Mouse (Mus musculus): ENCODE measurements at regions not wholly inside any gene's neighbourhood (a gene's known extent, or its start where the extent isn't known, plus 50 kb on each side); places are given as distances from the start of the nearest gene placed in this dataset.

GRCm38 (mm10) chr3:121875072-121875471 is 60.0 kb upstream of the Abcd3 start:
- no peak for DNase-seq (ENCODE audit: low read depth, low spot score)
- no peak overlapping the region for H3K27ac ChIP-seq (ENCODE audit: control insufficient read depth, low read depth, low read length)
- H3K9ac ChIP-seq (ENCODE audit: control insufficient read depth, low read depth, low read length, poor library complexity, severe bottlenecking) = no peak overlapping the region
- H3K27me3 ChIP-seq (ENCODE audit: control insufficient read depth in 1 of 2, insufficient read depth in 2 of 2, low read length in 2 of 2) = peaks cover 0 to 2% of the 10 kb centered on the region in 2 experiments; a peak in 1 of 4 replicates
- no peaks in the 10 kb centered on the region for H3K79me2 ChIP-seq (ENCODE audit: control insufficient read depth, insufficient read depth, low read length, poor library complexity)
- no peak overlapping the region for H3K4me3 ChIP-seq (ENCODE audit: control insufficient read depth in 1 of 2, insufficient read depth in 1 of 2, low read depth in 2 of 2, low read length in 2 of 2)
- TF ChIP-seq SMC3 (IDR thresholded peaks at IDR 0.05; ENCODE audit: low read depth, low read length) (no peak), POLR2AphosphoS2 (IDR thresholded peaks at IDR 0.05; ENCODE audit: low read length) (no peak), RCOR1 (IDR thresholded peaks at IDR 0.05; ENCODE audit: low read depth, low read length) (no peak), CHD2 (IDR thresholded peaks at IDR 0.05; ENCODE audit: low read length) (no peak), MAFK (IDR thresholded peaks at IDR 0.05; ENCODE audit: borderline replicate concordance, low read depth, low read length) (no peak), ELF1 (IDR thresholded peaks at IDR 0.05; ENCODE audit: low read depth, low read length) (no peak), MAZ (IDR thresholded peaks at IDR 0.05; ENCODE audit: low read depth, low read length) (no peak), RAD21 (IDR thresholded peaks at IDR 0.05; ENCODE audit: low read depth, low read length) (no peak)
- H3K9me3 ChIP-seq (replicated peaks; ENCODE audit: insufficient read depth, low read length) = no peaks in the 10 kb centered on the region
- H3K4me1 ChIP-seq (ENCODE audit: control insufficient read depth in 1 of 2, insufficient read depth in 2 of 2, low read length in 2 of 2) = no peaks in the 10 kb centered on the region
- H3K36me3 ChIP-seq (ENCODE audit: control insufficient read depth in 1 of 2, insufficient read depth in 2 of 2, low read length in 2 of 2) = no peaks in the 10 kb centered on the region

GRCm38 (mm10) chr3:121874576-121874975 is 59.5 kb upstream of the Abcd3 start:
- no peak overlapping the region for H3K4me3 ChIP-seq (ENCODE audit: control insufficient read depth in 1 of 2, insufficient read depth in 1 of 2, low read depth in 2 of 2, low read length in 2 of 2)
- no peak for TF ChIP-seq MYC (IDR thresholded peaks at IDR 0.05; ENCODE audit: low read depth, low read length)
- no peak for TF ChIP-seq POLR2A (IDR thresholded peaks at IDR 0.05; ENCODE audit: control insufficient read depth in 1 of 2, insufficient read depth in 1 of 2, low read depth in 1 of 2, low read length in 2 of 2, poor library complexity in 1 of 2)
- TF ChIP-seq HCFC1 (IDR thresholded peaks at IDR 0.05; ENCODE audit: low read depth, low read length) = no peak
- TF ChIP-seq KAT2A (conservative IDR thresholded peaks at IDR 0.05; ENCODE audit: low read depth, low read length) = no peak
- no peak for TF ChIP-seq TBP (IDR thresholded peaks at IDR 0.05; ENCODE audit: low read depth, low read length)
- H3K27me3 ChIP-seq (ENCODE audit: control insufficient read depth in 1 of 2, insufficient read depth in 2 of 2, low read length in 2 of 2) = peaks cover 0 to 2% of the 10 kb centered on the region in 2 experiments; a peak in 1 of 4 replicates
- no peaks in the 10 kb centered on the region for H3K4me1 ChIP-seq (ENCODE audit: control insufficient read depth in 1 of 2, insufficient read depth in 2 of 2, low read length in 2 of 2)
- DNase-seq (ENCODE audit: low read depth, low spot score) = peak; percentile 23
- H3K79me2 ChIP-seq (ENCODE audit: control insufficient read depth, insufficient read depth, low read length, poor library complexity) = no peaks in the 10 kb centered on the region
- H3K27ac ChIP-seq (ENCODE audit: control insufficient read depth, low read depth, low read length) = no peak overlapping the region
- no peaks in the 10 kb centered on the region for H3K9me3 ChIP-seq (replicated peaks; ENCODE audit: insufficient read depth, low read length)
- no peaks in the 10 kb centered on the region for H3K36me3 ChIP-seq (ENCODE audit: control insufficient read depth in 1 of 2, insufficient read depth in 2 of 2, low read length in 2 of 2)
- H3K9ac ChIP-seq (ENCODE audit: control insufficient read depth, low read depth, low read length, poor library complexity, severe bottlenecking) = no peak overlapping the region

- DNase-seq (ENCODE audit: low read depth, low spot score) = no peak
- H3K4me1 ChIP-seq (ENCODE audit: control insufficient read depth in 1 of 2, insufficient read depth in 2 of 2, low read length in 2 of 2) = no peaks in the 10 kb centered on the region
- no peaks in the 10 kb centered on the region for H3K79me2 ChIP-seq (ENCODE audit: control insufficient read depth, insufficient read depth, low read length, poor library complexity)
- H3K4me3 ChIP-seq (ENCODE audit: control insufficient read depth in 1 of 2, insufficient read depth in 1 of 2, low read depth in 2 of 2, low read length in 2 of 2) = no peak overlapping the region
- no peak for TF ChIP-seq GABPA (IDR thresholded peaks at IDR 0.05; ENCODE audit: low read depth, low read length)
- no peak for TF ChIP-seq MYC (IDR thresholded peaks at IDR 0.05; ENCODE audit: low read depth, low read length)
- no peak for TF ChIP-seq POLR2AphosphoS5 (IDR thresholded peaks at IDR 0.05; ENCODE audit: borderline replicate concordance, low read depth, low read length)
- no peak for TF ChIP-seq POLR2A (IDR thresholded peaks at IDR 0.05; ENCODE audit: control insufficient read depth in 1 of 2, insufficient read depth in 1 of 2, low read depth in 1 of 2, low read length in 2 of 2, poor library complexity in 1 of 2)
- TF ChIP-seq MYB (IDR thresholded peaks at IDR 0.05; ENCODE audit: low read depth, low read length) = no peak
- no peak for TF ChIP-seq ETS1 (IDR thresholded peaks at IDR 0.05; ENCODE audit: low read depth, low read length)
- H3K27ac ChIP-seq (ENCODE audit: control insufficient read depth, low read depth, low read length) = no peak overlapping the region
- H3K27me3 ChIP-seq (ENCODE audit: control insufficient read depth in 1 of 2, insufficient read depth in 2 of 2, low read length in 2 of 2) = peaks cover 0 to 2% of the 10 kb centered on the region in 2 experiments; a peak in 1 of 4 replicates
- H3K36me3 ChIP-seq (ENCODE audit: control insufficient read depth in 1 of 2, insufficient read depth in 2 of 2, low read length in 2 of 2) = no peaks in the 10 kb centered on the region
- H3K9me3 ChIP-seq (replicated peaks; ENCODE audit: insufficient read depth, low read length) = no peaks in the 10 kb centered on the region
- no peak overlapping the region for H3K9ac ChIP-seq (ENCODE audit: control insufficient read depth, low read depth, low read length, poor library complexity, severe bottlenecking)
These were observed 58.5 kb upstream of the Abcd3 start for GRCm38 (mm10) chr3:121873572-121873971.
